Mouse (Mus musculus): Measurements from ENCODE around the gene Gabbr2. TPM values are rescaled to one million over a fixed set of nuclear protein-coding genes. Genes with fewer than 3 reads are reported as not detected.

Gene Gabbr2
- polyA plus RNA-seq, 1 experiment from 2014 or later, result 0.54 TPM

DNA sequence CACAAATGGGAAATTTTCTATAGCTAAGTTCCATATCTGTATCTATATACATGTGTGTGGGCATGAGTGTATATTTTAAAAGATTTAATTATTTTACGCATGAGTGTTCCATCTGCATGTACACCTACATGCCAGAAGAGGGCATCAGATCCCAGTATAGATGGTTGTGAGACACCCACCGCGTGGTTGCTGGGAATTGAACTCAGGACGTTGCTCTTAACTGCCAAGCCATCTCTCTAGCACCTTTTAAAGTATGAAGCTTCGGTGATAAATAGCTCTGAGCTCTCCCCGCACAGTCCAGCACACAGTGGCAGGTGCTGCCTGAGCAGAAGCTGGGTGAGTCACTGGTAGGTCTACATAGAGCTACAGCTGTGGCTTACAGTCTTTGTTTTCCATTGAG is 374.3 kb downstream of the Gabbr2 start:
- no peaks in the 10 kb centered on the region for H3K9me3 ChIP-seq (ENCODE audit: control insufficient read depth, low read length)
- no peaks in the 10 kb centered on the region for H3K36me3 ChIP-seq (ENCODE audit: control insufficient read depth, insufficient read depth, low read length)
- H3K27me3 ChIP-seq (ENCODE audit: control insufficient read depth, insufficient read depth, low read length), result no peaks in the 10 kb centered on the region
- 66% methylated on average over 6 of the region's 6 CpGs for WGBS
- H3K4me1 ChIP-seq (replicated peaks; ENCODE audit: control insufficient read depth, insufficient read depth, low read length), result 0 out of 2 replicates have a peak, but pooled peaks cover 3% of the 10 kb centered on the region
- ATAC-seq (ENCODE audit: low FRiP score), result no peak
- no peak overlapping the region for H3K4me3 ChIP-seq (ENCODE audit: low read depth, low read length)
- H3K27ac ChIP-seq (ENCODE audit: low read depth, low read length), result no peak overlapping the region
- H3K4me2 ChIP-seq (replicated peaks; ENCODE audit: low read depth, low read length), result no peak overlapping the region
- H3K9ac ChIP-seq (ENCODE audit: low read depth, low read length), result no peak overlapping the region
- DNase-seq (ENCODE audit: low spot score), result no peak

DNA sequence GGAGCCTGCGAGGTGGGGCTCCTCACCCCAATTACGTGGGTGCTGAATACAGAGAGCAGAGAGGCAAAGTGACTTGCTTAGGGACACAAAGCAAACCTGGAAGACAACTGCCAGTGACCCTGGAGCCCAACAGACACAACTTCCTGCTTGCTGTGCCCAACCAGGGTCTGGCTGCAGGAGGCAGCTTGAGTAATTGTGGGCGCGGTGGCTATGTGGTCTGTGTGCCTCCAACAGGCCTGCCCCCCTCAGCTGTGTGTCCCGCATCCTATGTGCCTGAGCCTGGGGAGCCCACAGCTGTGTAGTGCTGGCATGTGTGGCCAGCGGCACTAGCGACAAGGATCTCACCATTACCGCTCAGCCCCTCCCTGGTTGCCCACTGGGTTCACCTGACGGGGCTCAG is 377.0 kb downstream of the Gabbr2 start:
- Histone ChIP-seq H3K4me1 (replicated peaks; ENCODE audit: control insufficient read depth, insufficient read depth, low read length) (no peaks in the 10 kb centered on the region), H3K4me3 (ENCODE audit: low read depth, low read length) (no peak overlapping the region), H3K4me2 (replicated peaks; ENCODE audit: low read depth, low read length) (no peak overlapping the region), H3K36me3 (ENCODE audit: control insufficient read depth, insufficient read depth, low read length) (no peaks in the 10 kb centered on the region), H3K9me3 (ENCODE audit: control insufficient read depth, low read length) (no peaks in the 10 kb centered on the region), H3K9ac (ENCODE audit: low read depth, low read length) (no peak overlapping the region), H3K27me3 (ENCODE audit: control insufficient read depth, insufficient read depth, low read length) (no peaks in the 10 kb centered on the region), H3K27ac (ENCODE audit: low read depth, low read length) (no peak overlapping the region)
- WGBS, result 81% methylated on average over 9 of the region's 9 CpGs
- ATAC-seq (ENCODE audit: low FRiP score), result no peak
- no peak for DNase-seq (ENCODE audit: low spot score)

- Histone ChIP-seq H3K4me3 (ENCODE audit: low read depth, low read length) (no peak overlapping the region), H3K9me3 (ENCODE audit: control insufficient read depth, low read length) (no peaks in the 10 kb centered on the region), H3K27ac (ENCODE audit: low read depth, low read length) (no peak overlapping the region), H3K27me3 (ENCODE audit: control insufficient read depth, insufficient read depth, low read length) (no peaks in the 10 kb centered on the region; the same call in none of the 2 replicates), H3K4me1 (replicated peaks; ENCODE audit: control insufficient read depth, insufficient read depth, low read length) (no peaks in the 10 kb centered on the region), H3K4me2 (replicated peaks; ENCODE audit: low read depth, low read length) (no peak overlapping the region), H3K9ac (ENCODE audit: low read depth, low read length) (no peak overlapping the region), H3K36me3 (ENCODE audit: control insufficient read depth, insufficient read depth, low read length) (no peaks in the 10 kb centered on the region)
- WGBS, result 84% methylated on average over 12 of the region's 12 CpGs
- ATAC-seq (ENCODE audit: low FRiP score), result no peak
- no peak for DNase-seq (ENCODE audit: low spot score)
Measured at GRCm38 (mm10) chr4:46613618-46614017, 378.1 kb downstream of the Gabbr2 start.

Other genes starting within 250 kb of the Gabbr2 start
- 2.6 and 2.9 TPM in 2 replicates for gene Anks6, start 65.6 kb upstream of the Gabbr2 start, polyA plus RNA-seq (2014; fragmentation: Nextera tagmentation; extraction: Ambion mirVana)
- 2.7 and 2.8 TPM in 2 replicates for gene Galnt12, start 100.0 kb upstream of the Gabbr2 start, polyA plus RNA-seq (2014; fragmentation: Nextera tagmentation; extraction: Ambion mirVana)
- 4.6 and 5.9 TPM in 2 replicates for gene Col15a1, start 216.3 kb upstream of the Gabbr2 start, polyA plus RNA-seq (2014; fragmentation: Nextera tagmentation; extraction: Ambion mirVana)

Data from hindbrain, embryonic 11.5 days (tissue).